Comparison of ENCODE assay signal across 20 mouse cellular contexts in genomic region chr3:92894489-92894888, GRCm38 (mm10). TPM values are rescaled to one million over a fixed set of nuclear protein-coding genes. Genes with fewer than 3 reads are reported as not detected.
"Had no signal": no experiment of that assay in that cellular context is flagged by ENCODE, and none has a peak within 500 bp of the region (broad histone marks: within the 10 kb centered on the region; RNA-seq: fewer than 3 reads in every experiment).

No protein-coding gene starts in this region.

- H3K4me3 ChIP-seq: limb, embryonic 12.5 days; limb, embryonic 15.5 days; liver, embryonic 12.5 days; liver, embryonic 15.5 days; lung, embryonic 15.5 days; midbrain, embryonic 15.5 days; myocyte; neural tube, embryonic 13.5 days had no signal

- DNase-seq: left cerebral cortex, postnatal 4 days; lung, postnatal 4 days; retina, postnatal 1 day; right cerebral cortex, postnatal 25 days; thymus, adult 18-20 months; thymus, postnatal 36 days had no signal

- H3K9me3 ChIP-seq: limb, embryonic 12.5 days; limb, embryonic 15.5 days; liver, embryonic 12.5 days; liver, embryonic 15.5 days; lung, embryonic 15.5 days; midbrain, embryonic 15.5 days; neural tube, embryonic 13.5 days had no signal

- H3K36me3 ChIP-seq: limb, embryonic 12.5 days; limb, embryonic 15.5 days; liver, embryonic 12.5 days; liver, embryonic 15.5 days; lung, embryonic 15.5 days; midbrain, embryonic 15.5 days; neural tube, embryonic 13.5 days had no signal

- H3K27ac ChIP-seq: limb, embryonic 12.5 days; limb, embryonic 15.5 days; liver, embryonic 12.5 days; liver, embryonic 15.5 days; lung, embryonic 15.5 days; midbrain, embryonic 15.5 days; neural tube, embryonic 13.5 days had no signal

- H3K4me2 ChIP-seq: limb, embryonic 12.5 days; limb, embryonic 15.5 days; liver, embryonic 12.5 days; liver, embryonic 15.5 days; lung, embryonic 15.5 days; midbrain, embryonic 11.5 days; midbrain, embryonic 15.5 days; neural tube, embryonic 13.5 days had no signal

- ATAC-seq: intestine, embryonic 16.5 days; liver, embryonic 12.5 days; midbrain, embryonic 15.5 days had no signal

- H3K4me1 ChIP-seq: limb, embryonic 12.5 days; liver, embryonic 12.5 days; liver, embryonic 15.5 days; lung, embryonic 15.5 days; midbrain, embryonic 15.5 days; neural tube, embryonic 13.5 days had no signal

- H3K9ac ChIP-seq: limb, embryonic 12.5 days; limb, embryonic 15.5 days; liver, embryonic 12.5 days; liver, embryonic 15.5 days; lung, embryonic 15.5 days; midbrain, embryonic 15.5 days; neural tube, embryonic 13.5 days had no signal

- H3K27me3 ChIP-seq: limb, embryonic 12.5 days; limb, embryonic 15.5 days; liver, embryonic 12.5 days; liver, embryonic 15.5 days; lung, embryonic 15.5 days; midbrain, embryonic 15.5 days; neural tube, embryonic 13.5 days had no signal

RNA-seq across cellular contexts. Expression of gene 2310050C09Rik, which starts 24.5 kb away (rescaled TPM):
- polyA plus RNA-seq: intestine, embryonic 16.5 days; kidney, embryonic 16.5 days; limb, embryonic 12.5 days; liver, embryonic 12.5 days; liver, embryonic 15.5 days; lung, embryonic 15.5 days; midbrain, embryonic 11.5 days; midbrain, embryonic 15.5 days; myocyte; neural tube, embryonic 13.5 days; spleen, adult 2 months; testis, adult 2 months; urinary bladder, adult 2 months had no signal

RNA-seq across cellular contexts. Expression of gene Lce3a, which starts 31.5 kb away (rescaled TPM):
- polyA plus RNA-seq: intestine, embryonic 16.5 days; kidney, embryonic 16.5 days; limb, embryonic 12.5 days; limb, embryonic 15.5 days; liver, embryonic 12.5 days; liver, embryonic 15.5 days; lung, embryonic 15.5 days; midbrain, embryonic 11.5 days; midbrain, embryonic 15.5 days; myocyte; neural tube, embryonic 13.5 days; spleen, adult 2 months; testis, adult 2 months; urinary bladder, adult 2 months had no signal

RNA-seq across cellular contexts. Expression of gene Lce3b, which starts 38.3 kb away (rescaled TPM):
- polyA plus RNA-seq: intestine, embryonic 16.5 days; kidney, embryonic 16.5 days; limb, embryonic 12.5 days; limb, embryonic 15.5 days; liver, embryonic 12.5 days; liver, embryonic 15.5 days; lung, embryonic 15.5 days; midbrain, embryonic 11.5 days; midbrain, embryonic 15.5 days; myocyte; neural tube, embryonic 13.5 days; spleen, adult 2 months; testis, adult 2 months; urinary bladder, adult 2 months had no signal

RNA-seq across cellular contexts. Expression of gene Lce1l, which starts 43.4 kb away (rescaled TPM):
- polyA plus RNA-seq: intestine, embryonic 16.5 days; kidney, embryonic 16.5 days; limb, embryonic 12.5 days; liver, embryonic 12.5 days; liver, embryonic 15.5 days; lung, embryonic 15.5 days; midbrain, embryonic 11.5 days; midbrain, embryonic 15.5 days; myocyte; neural tube, embryonic 13.5 days; spleen, adult 2 months; testis, adult 2 months; urinary bladder, adult 2 months had no signal

RNA-seq across cellular contexts. Expression of gene Lce3c, which starts 49.8 kb away (rescaled TPM):
- polyA plus RNA-seq: intestine, embryonic 16.5 days; kidney, embryonic 16.5 days; limb, embryonic 12.5 days; liver, embryonic 12.5 days; liver, embryonic 15.5 days; lung, embryonic 15.5 days; midbrain, embryonic 11.5 days; midbrain, embryonic 15.5 days; myocyte; neural tube, embryonic 13.5 days; spleen, adult 2 months; testis, adult 2 months; urinary bladder, adult 2 months had no signal
